ENCODE assay signal across 7 mouse cellular contexts in genomic region chr2:125248256-125248655, GRCm38 (mm10). TPM values are rescaled to one million over a fixed set of nuclear protein-coding genes. Genes with fewer than 3 reads are reported as not detected.
DNase-seq lines count a peak whose midpoint lies in the region; ATAC-seq and TF ChIP-seq lines count a peak whose summit lies in the region.

No protein-coding gene starts in this region.

- H3K9ac ChIP-seq in lung, embryonic 16.5 days (ENCODE audit: low read length), result peak overlapping the region; percentile 88
- peak overlapping the region; percentile 87 for H3K9ac ChIP-seq in forebrain, embryonic 12.5 days
- peak overlapping the region; percentile 97 for H3K9ac ChIP-seq in limb, embryonic 11.5 days (ENCODE audit: low read length)

- H3K4me2 ChIP-seq in lung, embryonic 16.5 days (ENCODE audit: low read depth, low read length), result peak overlapping the region; percentile 76
- H3K4me2 ChIP-seq in forebrain, embryonic 12.5 days, result peak overlapping the region; percentile 64
- peak overlapping the region; percentile 60 for H3K4me2 ChIP-seq in limb, embryonic 11.5 days (ENCODE audit: low read depth, severe bottlenecking)

- no peaks in the 10 kb centered on the region for H3K27me3 ChIP-seq in lung, embryonic 16.5 days (ENCODE audit: control insufficient read depth, insufficient read depth, low read depth, low read length)
- H3K27me3 ChIP-seq in forebrain, embryonic 12.5 days, result no peaks in the 10 kb centered on the region
- no peaks in the 10 kb centered on the region for H3K27me3 ChIP-seq in limb, embryonic 11.5 days (ENCODE audit: control insufficient read depth, insufficient read depth, low read length)
- H3K27me3 ChIP-seq in small intestine, adult 2 months (ENCODE audit: control insufficient read depth, insufficient read depth, low read length), result no peaks in the 10 kb centered on the region

- no peak for ATAC-seq in lung, embryonic 16.5 days (ENCODE audit: low read depth)
- ATAC-seq in forebrain, embryonic 12.5 days (ENCODE audit: low FRiP score), result no peak
- ATAC-seq in limb, embryonic 11.5 days (ENCODE audit: insufficient number of reproducible peaks, low FRiP score, low TSS enrichment, low read depth), result no peak
- no peak for ATAC-seq in megakaryocyte progenitor cell, adult 5-6 weeks (replicated peaks; ENCODE audit: poor library complexity)

- peaks cover 24% of the 10 kb centered on the region for H3K4me1 ChIP-seq in lung, embryonic 16.5 days (replicated peaks; ENCODE audit: control insufficient read depth, insufficient read depth, low read length)
- peaks cover 24% of the 10 kb centered on the region for H3K4me1 ChIP-seq in forebrain, embryonic 12.5 days
- H3K4me1 ChIP-seq in limb, embryonic 11.5 days (ENCODE audit: control insufficient read depth, insufficient read depth, low read length), result peaks cover 12% of the 10 kb centered on the region
- H3K4me1 ChIP-seq in small intestine, adult 2 months (ENCODE audit: control insufficient read depth, insufficient read depth, insufficient read length, low read length), result peaks cover 3% of the 10 kb centered on the region; the same call in 1 of the 2 replicates

- no peak for TF ChIP-seq CTCF in small intestine, adult 2 months (IDR thresholded peaks at IDR 0.05; ENCODE audit: extremely low read depth, insufficient read length, insufficient replicate concordance, low read depth, low read length)

- peaks cover 18% of the 10 kb centered on the region for H3K36me3 ChIP-seq in lung, embryonic 16.5 days (ENCODE audit: control insufficient read depth, insufficient read depth, low read length)
- peaks cover 29% of the 10 kb centered on the region for H3K36me3 ChIP-seq in forebrain, embryonic 12.5 days (replicated peaks)
- peaks cover 9% of the 10 kb centered on the region; the same call in 1 of the 2 replicates for H3K36me3 ChIP-seq in limb, embryonic 11.5 days (ENCODE audit: control insufficient read depth, insufficient read depth, low read length)
- H3K36me3 ChIP-seq in small intestine, adult 2 months (ENCODE audit: control insufficient read depth, insufficient read depth, low read length), result peaks cover 3% of the 10 kb centered on the region; the same call in 1 of the 2 replicates

- no peak for DNase-seq in lung, postnatal 10 days
- DNase-seq in limb, embryonic 11.5 days (ENCODE audit: low spot score), result no peak
- no peak for DNase-seq in ovary, postnatal 14 days (ENCODE audit: low spot score)

- H3K4me3 ChIP-seq in lung, embryonic 16.5 days (ENCODE audit: low read length), result peak overlapping the region; percentile 86
- H3K4me3 ChIP-seq in forebrain, embryonic 12.5 days (replicated peaks), result peak overlapping the region; percentile 72
- H3K4me3 ChIP-seq in limb, embryonic 11.5 days (ENCODE audit: low read depth, low read length), result peak overlapping the region; percentile 83
- peak overlapping the region; percentile 45 for H3K4me3 ChIP-seq in small intestine, adult 2 months (ENCODE audit: low read depth, low read length)

- no peaks in the 10 kb centered on the region for H3K9me3 ChIP-seq in lung, embryonic 16.5 days (ENCODE audit: control insufficient read depth, low read length)
- H3K9me3 ChIP-seq in forebrain, embryonic 12.5 days, result no peaks in the 10 kb centered on the region
- no peaks in the 10 kb centered on the region for H3K9me3 ChIP-seq in limb, embryonic 11.5 days (ENCODE audit: control insufficient read depth, low read length)

- WGBS in lung, embryonic 16.5 days, result 2% methylated on average over 8 of the region's 8 CpGs
- under 1% methylated on average over 8 of the region's 8 CpGs for WGBS in forebrain, embryonic 12.5 days
- under 1% methylated on average over 8 of the region's 8 CpGs for WGBS in limb, embryonic 11.5 days
- WGBS in small intestine, adult 2 months, result 10% methylated on average over 8 of the region's 8 CpGs

- no peak for TF ChIP-seq POLR2A in small intestine, adult 2 months (IDR thresholded peaks at IDR 0.05; ENCODE audit: low read depth, low read length)

- peak overlapping the region; percentile 96 for H3K27ac ChIP-seq in lung, embryonic 16.5 days (ENCODE audit: low read length)
- H3K27ac ChIP-seq in forebrain, embryonic 12.5 days, result peak overlapping the region; percentile 90; the same call in 1 of the 2 replicates
- H3K27ac ChIP-seq in limb, embryonic 11.5 days (replicated peaks; ENCODE audit: low read depth, low read length), result peak overlapping the region; percentile 91
- no peak overlapping the region for H3K27ac ChIP-seq in small intestine, adult 2 months (ENCODE audit: insufficient read depth, low read depth, low read length)

RNA-seq across cellular contexts. Expression of gene Dut, which starts 1.3 kb away (rescaled TPM):
- 148 and 152 TPM in 2 replicates for polyA plus RNA-seq in lung, embryonic 16.5 days (2015; fragmentation: Nextera tagmentation; extraction: Ambion mirVana)
- 224 and 225 TPM in 2 replicates for polyA plus RNA-seq in forebrain, embryonic 12.5 days (2016; fragmentation: Nextera tagmentation; extraction: Ambion mirVana)
- polyA plus RNA-seq in limb, embryonic 11.5 days (2014; fragmentation: Nextera tagmentation; extraction: Ambion mirVana), result 233 and 247 TPM in 2 replicates
- 13.4 and 20.7 TPM in 2 replicates for polyA plus RNA-seq in small intestine, adult 2 months (2012; rRNA removed)
- total RNA-seq in megakaryocyte progenitor cell, adult 5-6 weeks (2015), result 329 and 339 TPM in 2 replicates
- total RNA-seq in megakaryocyte progenitor cell, adult 5-6 weeks (2017), result 203 and 242 TPM in 2 replicates
